Mouse (Mus musculus): ENCODE measurements at regions not wholly inside any gene's neighbourhood (a gene's known extent, or its start where the extent isn't known, plus 50 kb on each side); places are given as distances from the start of the nearest gene placed in this dataset.

DNA sequence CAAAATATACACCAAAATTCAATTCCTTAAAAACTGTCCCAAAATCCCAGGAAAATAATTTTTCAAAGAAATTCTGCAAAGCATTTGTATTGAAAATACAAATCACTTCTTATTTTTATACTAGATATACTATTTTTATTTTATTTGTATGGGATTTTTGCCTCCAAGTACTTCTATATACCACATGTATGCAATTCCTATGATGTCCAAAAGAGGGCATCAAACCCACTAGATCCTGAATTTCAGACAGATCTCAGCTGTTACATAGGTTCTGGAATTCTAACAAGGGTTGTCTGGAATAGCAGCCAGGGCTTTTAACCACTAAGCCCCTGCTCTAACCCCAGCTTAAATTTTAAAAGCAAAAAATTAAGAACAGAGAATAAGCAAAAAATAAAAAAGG, 185.2 kb upstream of the Dgkb start:
- DNase-seq (ENCODE audit: low spot score in 2 of 2) = peak in 1 of 2 experiments; percentile 7
- intact Hi-C loops (cut with DNase I) = loop anchor here (5.0 kb wide), 1 partner anchor 485 kb away; no protein-coding TSS in a partner anchor

DNA sequence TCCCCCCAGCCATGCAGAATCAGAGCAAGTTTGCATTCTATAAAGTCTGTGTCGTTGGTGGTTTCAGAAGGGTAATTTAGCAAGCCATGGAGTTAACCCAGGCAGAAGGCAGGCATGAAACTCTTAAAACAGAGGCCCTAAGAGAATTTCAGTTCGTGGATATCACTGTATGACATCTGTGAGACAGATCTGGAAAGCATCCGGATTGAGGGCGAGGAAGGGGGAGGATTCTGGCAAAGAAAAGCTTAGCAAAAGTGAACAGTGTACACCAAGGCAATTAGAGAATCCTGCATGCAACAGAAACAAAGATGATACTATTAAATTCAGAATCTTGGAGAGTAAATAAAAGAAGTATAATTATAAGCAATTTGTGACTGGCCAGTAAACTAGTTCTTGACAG, 184.2 kb upstream of the Dgkb start:
- intact Hi-C loops (cut with DNase I) = loop anchor here (5.0 kb wide), 1 partner anchor 484 kb away; no protein-coding TSS in a partner anchor

DNA sequence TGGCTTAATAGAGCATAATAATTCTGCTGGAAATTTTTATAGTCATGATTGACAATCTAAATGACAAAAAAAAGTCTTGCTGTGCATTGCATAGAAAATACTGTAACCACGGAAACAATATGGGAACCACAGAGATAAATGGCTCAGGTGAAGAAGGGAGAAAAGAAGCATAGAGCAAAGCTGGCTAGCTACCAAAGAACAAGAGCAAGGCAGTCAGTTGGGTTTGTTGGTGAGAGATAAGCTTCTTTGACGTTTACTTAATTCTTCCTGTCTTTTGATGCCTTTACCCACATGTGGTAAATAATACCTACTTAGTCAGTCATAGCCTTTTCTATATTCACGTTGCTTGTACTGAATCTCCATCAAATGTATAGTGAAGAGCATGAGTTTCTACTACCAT, 171.3 kb upstream of the Dgkb start:
- intact Hi-C loops (cut with DNase I) = no loop called here
- no peak for DNase-seq (ENCODE audit: low spot score in 2 of 2)

More for the DNA sequence above, 184.2 kb upstream of the Dgkb start:
- DNase-seq (ENCODE audit: low spot score in 2 of 2) = peak in 1 of 2 experiments; percentile 30

DNA sequence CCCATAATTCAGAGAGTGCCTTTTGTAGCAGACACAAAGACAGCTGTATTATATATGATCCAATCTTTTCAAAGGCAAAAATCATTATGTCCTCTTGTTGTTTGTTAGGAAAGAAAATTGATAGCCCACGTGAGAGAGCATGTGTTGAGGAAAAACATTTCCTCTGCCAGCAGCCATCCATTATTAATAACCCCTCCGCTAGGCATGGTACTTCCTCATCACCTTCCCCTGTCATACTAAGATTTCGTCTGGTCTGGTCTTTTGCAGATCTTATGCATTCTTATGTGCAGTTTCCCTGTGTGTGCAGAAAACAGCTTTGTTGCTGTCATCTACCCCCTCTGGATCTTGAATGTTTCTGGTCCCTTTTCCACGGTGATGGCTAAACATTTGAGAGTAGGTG, 164.2 kb upstream of the Dgkb start:
- intact Hi-C loops (cut with DNase I) = no loop called here
- DNase-seq (ENCODE audit: low spot score in 2 of 2) = no peak

DNA sequence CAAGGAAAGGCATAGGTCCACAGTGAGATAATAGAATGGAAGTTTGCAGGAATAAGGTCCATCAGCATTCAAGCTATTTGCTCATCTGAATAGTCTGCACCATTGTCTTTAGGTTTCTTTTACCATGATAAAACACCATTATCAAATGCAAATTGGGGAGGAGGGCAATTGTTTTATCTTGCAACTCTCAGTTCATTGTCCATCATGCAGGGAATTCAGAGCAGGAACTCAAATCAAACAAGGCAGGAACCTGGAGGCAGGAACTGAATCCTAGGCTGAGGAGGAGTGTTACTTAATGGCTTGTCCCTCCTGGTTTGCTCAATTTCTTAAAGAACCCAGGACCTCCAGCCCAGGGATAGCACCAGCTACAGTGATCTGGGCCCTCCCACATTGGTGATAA, 163.3 kb upstream of the Dgkb start:
- DNase-seq (ENCODE audit: low spot score in 2 of 2) = no peak
- intact Hi-C loops (cut with DNase I) = no loop called here

DNA sequence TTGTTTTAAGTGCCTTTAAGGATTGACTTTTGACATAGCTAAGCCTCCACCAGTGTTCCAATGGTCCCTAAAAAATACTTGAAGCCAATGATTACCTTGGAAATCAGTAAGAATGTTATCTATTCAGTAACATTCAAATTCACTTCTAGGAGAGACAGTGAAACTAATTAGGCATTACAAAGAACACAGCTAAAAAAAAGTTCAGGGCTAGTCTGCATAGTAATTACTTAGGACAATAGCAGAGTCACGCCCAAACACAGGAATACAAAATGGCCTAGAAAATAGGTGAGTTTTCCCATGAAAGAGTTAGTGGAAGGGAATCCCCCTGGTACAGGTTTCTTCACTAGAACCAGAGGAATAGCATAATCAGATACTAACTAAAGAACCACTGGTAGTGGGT, 157.5 kb upstream of the Dgkb start:
- DNase-seq (ENCODE audit: low spot score in 2 of 2) = no peak
- intact Hi-C loops (cut with DNase I) = no loop called here

DNA sequence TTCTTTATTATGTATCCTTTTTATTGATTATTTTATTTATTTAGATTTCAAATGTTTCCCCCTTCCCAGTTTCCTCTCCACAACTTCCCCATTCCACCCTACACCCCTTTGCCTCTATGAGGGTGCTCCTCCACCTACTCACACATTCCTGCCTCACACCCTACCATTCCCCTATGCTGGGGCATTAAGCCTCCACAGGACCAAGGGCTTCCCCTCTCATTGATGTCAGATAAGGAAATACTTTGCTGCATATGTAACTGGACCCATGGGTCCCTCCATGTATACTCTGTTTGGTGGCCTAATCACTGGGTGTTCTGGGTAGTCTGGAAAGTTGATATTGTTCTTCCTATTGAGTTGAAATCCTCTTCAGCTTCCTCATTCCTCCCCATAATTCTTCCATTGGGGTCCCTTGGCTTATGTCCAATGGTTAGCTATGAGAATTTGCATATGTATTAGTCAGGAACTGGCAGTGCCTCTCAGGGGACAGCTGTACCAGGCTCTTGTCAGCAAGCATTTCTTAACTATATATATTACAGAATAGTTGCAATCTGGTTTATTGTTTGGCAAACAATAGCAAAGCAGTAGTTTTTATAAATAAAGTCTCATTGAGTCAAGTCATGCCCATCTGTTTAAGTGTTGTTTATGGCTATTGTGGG, 134.9 kb upstream of the Dgkb start:
- intact Hi-C loops (cut with DNase I) = no loop called here
- DNase-seq (ENCODE audit: low spot score in 2 of 2) = no peak

DNA sequence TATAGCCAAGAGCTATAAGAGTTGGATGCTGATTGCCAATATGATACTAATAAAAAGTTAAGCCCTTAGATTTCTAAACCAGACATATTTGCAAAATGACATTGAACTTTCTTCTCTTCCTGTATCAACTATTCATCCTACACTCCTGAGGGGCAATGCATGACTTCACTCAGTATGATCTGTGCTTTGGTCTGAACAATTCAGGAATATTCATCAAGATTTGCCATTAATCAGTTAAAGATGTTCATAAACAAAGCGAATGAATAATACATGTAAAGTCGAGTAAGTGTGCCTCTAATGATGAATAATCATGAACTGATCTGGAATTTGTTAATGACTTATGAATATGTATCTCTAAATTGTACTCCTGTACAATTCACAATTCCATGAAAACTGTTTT, 124.9 kb upstream of the Dgkb start:
- DNase-seq (ENCODE audit: low spot score in 2 of 2) = no peak
- intact Hi-C loops (cut with DNase I) = no loop called here
